Mouse (Mus musculus) G1E (cell line): ENCODE data around the gene Ermap. TPM values are rescaled to one million over a fixed set of nuclear protein-coding genes. Genes with fewer than 3 reads are reported as not detected.

Experiments used
- ATAC-seq: 2 replicates; pipeline ENCODE4 v1.8.0; 2016; ENCODE audit warnings: mild to moderate bottlenecking; ENCODE audit not compliant: insufficient number of reproducible peaks, poor library complexity, low FRiP score, severe bottlenecking; ENCODE audit errors: extremely low read depth
- DNase-seq: peaks from one replicate; pipeline ENCODE4 v3.0.0; 2012; ENCODE audit warnings: low spot score
- H3K27me3 ChIP-seq: 2 replicates; pipeline ENCODE4 v1.6.1; 2012; ENCODE audit warnings: mild to moderate bottlenecking, low read length, inconsistent platforms; ENCODE audit not compliant: insufficient read depth
- H3K36me3 ChIP-seq: replicated peaks from 2 replicates; pipeline ENCODE3; 2012; ENCODE audit warnings: mild to moderate bottlenecking, inconsistent platforms
- H3K4me1 ChIP-seq: 2 replicates; pipeline ENCODE4 v1.6.1; 2012; ENCODE audit warnings: low read depth, low read length, inconsistent platforms, mixed read lengths; ENCODE audit not compliant: insufficient read depth
- H3K4me3 ChIP-seq: 2 replicates; pipeline ENCODE4 v1.5.1; 2012; ENCODE audit warnings: low read depth, mild to moderate bottlenecking, inconsistent platforms, low read length, moderate library complexity, mixed read lengths
- H3K9me3 ChIP-seq: replicated peaks from 2 replicates; pipeline ENCODE4 v1.6.1; 2012; ENCODE audit warnings: inconsistent platforms
- CTCF ChIP-seq: IDR thresholded peaks from 2 replicates; pipeline ENCODE4 v1.5.1; 2012; ENCODE audit warnings: low read depth, low read length, inconsistent platforms, mixed read lengths
- GATA1 ChIP-seq: IDR thresholded peaks from 2 replicates; pipeline ENCODE4 v1.6.1; 2012; ENCODE audit warnings: borderline replicate concordance, low read length, inconsistent platforms, mixed read lengths
- GATA2 ChIP-seq: IDR thresholded peaks from 2 replicates; pipeline ENCODE4 v1.6.1; 2012; ENCODE audit warnings: low read depth, low read length, inconsistent platforms, borderline replicate concordance
- POLR2AphosphoS5 ChIP-seq: IDR thresholded peaks from 2 replicates; pipeline ENCODE4 v1.6.1; 2012; ENCODE audit warnings: low read depth, low read length, inconsistent platforms; ENCODE audit not compliant: insufficient replicate concordance
- TAL1 ChIP-seq: conservative IDR thresholded peaks from 2 replicates; pipeline ENCODE4 v1.6.1; 2012; ENCODE audit warnings: low read depth, low read length, inconsistent platforms, mixed read lengths
- polyA plus RNA-seq: library from polyadenylated mRNA; stranded (reverse); fragments of >175 nt; gene quantifications from 2 replicates; pipeline ENCODE4 v1.2.3, GENCODE M21; 2012
- total RNA-seq, 2 experiments: library from RNA; stranded (forward) in 1 of 2; stranded (reverse) in 1 of 2; fragments of 200-1000 nt in 1 of 2; fragments of >200 nt in 1 of 2; fragmentation: Nextera tagmentation in 1 of 2; gene quantifications; 2 replicates each; pipeline ENCODE4 v1.2.3; 2014 to 2017

The Ermap gene
- total and polyA plus RNA-seq, 3 experiments = 62.9 to 348 (median 96.0) TPM

- TF ChIP-seq CTCF (no peak), GATA2 (no peak), POLR2AphosphoS5 (no peak), GATA1 (no peak), TAL1 (no peak)
- Histone ChIP-seq H3K36me3 (peaks cover 41% of the 10 kb centered on the region), H3K27me3 (no peaks in the 10 kb centered on the region), H3K4me1 (peaks cover 79% of the 10 kb centered on the region), H3K4me3 (peak overlapping the region; percentile 75), H3K9me3 (no peaks in the 10 kb centered on the region)
- no peak for DNase-seq
- ATAC-seq = no peak
These were observed 419 bp downstream of the Ermap start for GRCm38 (mm10) chr4:119189392-119189791.

DNA sequence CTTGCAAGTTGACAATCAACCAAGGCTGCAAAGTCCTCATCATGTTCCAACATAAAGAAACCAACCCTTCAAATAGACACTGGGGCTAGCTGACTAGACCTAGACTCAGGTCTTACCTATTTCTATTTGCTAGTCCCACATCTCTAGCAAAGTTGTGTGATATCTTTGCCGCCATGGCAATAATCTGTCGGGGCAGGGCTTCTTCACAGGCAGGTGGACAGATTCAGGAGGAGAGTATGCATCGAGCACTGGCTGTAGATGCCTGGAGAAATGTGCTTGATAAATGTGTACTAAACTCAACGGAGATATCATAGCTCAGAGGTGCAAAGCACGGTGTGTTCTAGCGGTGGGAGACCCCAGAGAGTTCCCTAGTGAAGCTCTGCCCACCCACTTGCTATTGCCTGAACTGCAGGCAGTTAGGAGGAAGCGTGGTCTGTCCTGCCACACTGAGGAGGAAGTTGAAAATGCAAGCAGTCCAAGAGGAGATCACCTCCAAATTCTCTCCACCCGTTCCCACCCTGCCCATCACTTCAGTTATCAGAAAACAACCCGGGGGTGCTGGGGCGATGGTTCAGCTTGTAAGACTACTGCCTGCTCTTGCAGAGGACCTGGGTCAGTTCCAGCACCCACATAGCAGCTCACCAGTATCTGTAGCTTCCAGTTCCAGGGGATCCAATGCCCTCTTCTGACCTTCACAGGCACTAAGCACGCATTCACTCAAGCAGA is 1.6 kb downstream of the Ermap start:
- Histone ChIP-seq H3K4me1 (peaks cover 77% of the 10 kb centered on the region), H3K4me3 (peak overlapping the region; percentile 75), H3K9me3 (no peaks in the 10 kb centered on the region), H3K36me3 (peaks cover 53% of the 10 kb centered on the region), H3K27me3 (no peaks in the 10 kb centered on the region)
- no peak for TF ChIP-seq TAL1
- TF ChIP-seq GATA1 = no peak
- no peak for TF ChIP-seq GATA2
- TF ChIP-seq CTCF = no peak
- no peak for TF ChIP-seq POLR2AphosphoS5
- DNase-seq = peak; percentile 54
- ATAC-seq = no peak

DNA sequence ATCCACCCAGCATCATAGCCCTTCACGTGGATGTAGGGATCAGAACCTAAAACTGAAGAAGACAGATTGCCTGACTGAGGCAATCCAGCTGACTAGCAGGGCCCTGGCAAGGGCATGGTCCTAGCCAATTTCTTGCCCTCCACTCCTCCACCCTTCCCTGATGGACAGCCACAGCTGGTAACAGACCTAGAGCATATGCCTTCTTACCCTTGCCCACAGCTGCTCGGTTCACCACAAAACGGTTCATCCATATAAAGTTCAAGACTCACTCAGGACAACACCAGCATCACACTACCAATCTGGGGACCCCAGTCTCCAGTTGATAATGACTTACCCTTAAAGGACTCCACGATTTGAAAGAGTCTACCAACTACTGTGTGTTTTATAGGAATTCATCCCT is 4.0 kb downstream of the Ermap start:
- DNase-seq (no peak), ATAC-seq (no peak)
- peak overlapping the region; percentile 61; the same call in 1 of the 2 replicates for H3K4me3 ChIP-seq
- no peaks in the 10 kb centered on the region for H3K9me3 ChIP-seq
- H3K36me3 ChIP-seq = peaks cover 77% of the 10 kb centered on the region
- H3K27me3 ChIP-seq = no peaks in the 10 kb centered on the region
- TF ChIP-seq GATA1 (no peak), TAL1 (no peak), POLR2AphosphoS5 (no peak), GATA2 (no peak), CTCF (no peak)
- H3K4me1 ChIP-seq = peaks cover 78% of the 10 kb centered on the region

DNA sequence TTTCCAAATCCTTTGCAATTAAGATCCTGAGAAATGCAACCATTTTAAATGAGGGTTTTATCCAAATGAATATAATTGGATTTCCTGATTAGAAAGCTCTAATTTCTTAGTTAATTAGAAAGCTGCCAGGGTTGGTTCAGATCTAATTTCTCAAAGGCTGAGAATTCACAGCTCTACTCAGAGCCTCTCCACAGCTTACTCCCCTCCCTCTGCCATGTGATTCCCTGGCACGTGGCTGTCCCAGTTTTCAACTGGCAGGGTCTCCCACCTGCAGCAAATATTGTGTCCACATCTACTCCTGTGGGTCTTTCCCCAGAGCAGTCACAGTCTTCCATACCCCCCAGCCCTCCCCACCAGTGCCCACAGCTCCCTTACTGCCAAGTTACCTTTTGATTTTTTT is 6.3 kb downstream of the Ermap start:
- DNase-seq (no peak), ATAC-seq (no peak)
- TF ChIP-seq GATA2 (no peak), TAL1 (no peak), CTCF (no peak), POLR2AphosphoS5 (no peak), GATA1 (no peak)
- Histone ChIP-seq H3K4me1 (peaks cover 84% of the 10 kb centered on the region), H3K27me3 (no peaks in the 10 kb centered on the region), H3K36me3 (peaks cover 98% of the 10 kb centered on the region), H3K4me3 (no peak overlapping the region), H3K9me3 (no peaks in the 10 kb centered on the region)

DNA sequence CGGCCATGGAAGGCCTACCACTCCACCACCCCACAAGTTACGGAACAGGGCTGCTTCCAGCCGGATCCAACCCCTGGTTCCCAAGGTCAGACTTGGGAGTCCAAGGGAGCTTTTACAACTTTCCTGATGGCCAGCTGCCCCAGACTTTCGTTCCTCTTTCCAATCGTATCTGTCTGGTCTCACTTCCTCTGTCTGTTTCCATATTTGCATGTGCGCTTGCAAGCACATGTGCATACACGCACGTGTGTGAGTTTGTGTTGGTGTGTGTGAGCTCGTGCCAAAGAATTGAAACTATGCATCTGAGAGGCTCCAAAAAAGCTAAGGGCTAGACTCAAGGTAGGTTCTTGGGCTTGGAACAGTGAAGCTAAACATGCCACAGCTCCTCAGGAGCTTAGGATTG is 8.4 kb downstream of the Ermap start:
- Histone ChIP-seq H3K4me1 (peaks cover 83% of the 10 kb centered on the region), H3K4me3 (no peak overlapping the region), H3K9me3 (no peaks in the 10 kb centered on the region), H3K36me3 (peaks cover 99% of the 10 kb centered on the region), H3K27me3 (no peaks in the 10 kb centered on the region; the same call in 1 of the 2 replicates)
- ATAC-seq = no peak
- TF ChIP-seq GATA1 (no peak), GATA2 (no peak), CTCF (no peak), POLR2AphosphoS5 (no peak), TAL1 (no peak)
- DNase-seq = no peak

DNA sequence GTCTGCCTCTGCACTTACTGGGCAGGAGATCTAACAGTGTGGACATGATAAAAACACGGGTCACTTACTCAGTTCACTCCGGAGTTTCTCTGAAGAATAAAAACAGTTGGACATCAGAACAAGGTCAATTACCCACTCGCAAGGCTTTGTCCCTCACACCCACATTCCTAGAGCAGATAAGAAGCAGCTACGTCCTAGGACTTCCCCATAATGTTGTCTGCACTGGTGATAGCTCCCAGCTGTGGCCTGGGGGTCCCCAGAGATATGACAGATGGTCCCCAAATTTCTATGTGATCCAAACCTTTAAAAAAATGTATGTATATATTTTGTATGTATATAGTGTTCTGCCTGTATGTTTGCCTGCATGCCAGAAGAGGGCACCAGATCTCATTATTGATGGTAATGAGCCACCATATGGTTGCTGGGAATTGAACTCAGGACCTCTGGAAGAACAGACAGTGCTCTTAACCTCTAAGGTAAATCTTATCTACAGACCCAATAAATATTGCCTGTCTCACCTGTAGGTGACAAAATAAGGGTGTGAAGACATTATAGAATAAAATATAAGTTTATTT is 9.6 kb downstream of the Ermap start:
- no peaks in the 10 kb centered on the region for H3K9me3 ChIP-seq
- TF ChIP-seq GATA2 = no peak
- TF ChIP-seq GATA1 = no peak
- no peak; the same call in 1 of the 2 replicates for TF ChIP-seq CTCF
- peaks cover 74% of the 10 kb centered on the region for H3K4me1 ChIP-seq
- no peak overlapping the region for H3K4me3 ChIP-seq
- no peaks in the 10 kb centered on the region; the same call in 1 of the 2 replicates for H3K27me3 ChIP-seq
- DNase-seq (peak; percentile 24), ATAC-seq (peak; percentile 30)
- peaks cover 98% of the 10 kb centered on the region for H3K36me3 ChIP-seq
